Mouse (Mus musculus) liver, embryonic 16.5 days (tissue): Measurements from ENCODE around the gene Bcl7a. TPM values are rescaled to one million over a fixed set of nuclear protein-coding genes. Genes with fewer than 3 reads are reported as not detected.

ENCODE experiments used
- ATAC-seq: fragments of 200-750 bp; cut with Nextera tagmentation; 2 replicates; pipeline ENCODE4 v1.8.0; 2017; ENCODE audit warnings: low read depth, mild to moderate bottlenecking, moderate number of reproducible peaks, moderate library complexity
- H3K27ac ChIP-seq: fragments of 300-500 bp; sonication (generic); 2 replicates; pipeline ENCODE4 v1.5.1; 2014; ENCODE audit warnings: mild to moderate bottlenecking, low read length
- H3K27me3 ChIP-seq: fragments of 300-500 bp; sonication (generic); 2 replicates; pipeline ENCODE4 v1.6.1; 2014; ENCODE audit warnings: low read depth, low read length, mixed read lengths; ENCODE audit not compliant: control insufficient read depth, insufficient read depth
- H3K36me3 ChIP-seq: fragments of 300-500 bp; sonication (generic); 2 replicates; pipeline ENCODE4 v1.6.1; 2014; ENCODE audit warnings: mild to moderate bottlenecking; ENCODE audit not compliant: control insufficient read depth, insufficient read depth
- H3K4me1 ChIP-seq: fragments of 300-500 bp; sonication (generic); 2 replicates; pipeline ENCODE4 v1.6.1; 2014; ENCODE audit warnings: low read depth, low read length, mixed read lengths; ENCODE audit not compliant: control insufficient read depth
- H3K4me2 ChIP-seq: fragments of 300-500 bp; sonication (generic); 2 replicates; pipeline ENCODE4 v1.6.1; 2014; ENCODE audit warnings: low read depth, low read length, mixed read lengths
- H3K4me3 ChIP-seq: fragments of 300-500 bp; sonication (generic); 2 replicates; pipeline ENCODE4 v1.5.1; 2014; ENCODE audit warnings: low read depth, mild to moderate bottlenecking, low read length
- H3K9ac ChIP-seq: fragments of 300-500 bp; sonication (generic); 2 replicates; pipeline ENCODE4 v1.6.1; 2014; ENCODE audit warnings: low read depth, low read length
- H3K9me3 ChIP-seq: fragments of 300-500 bp; sonication (generic); replicated peaks from 2 replicates; pipeline ENCODE4 v1.6.1; 2016; ENCODE audit warnings: low read length; ENCODE audit not compliant: control insufficient read depth
- WGBS: fragments of 180-500 bp; shearing (Covaris S2); extraction: QIAGEN DNeasy Blood & Tissue Kit; methylation state at CpG from one replicate; pipeline ENCODE4 v1.1.7; 2014; ENCODE audit not compliant: insufficient replicate concordance; 5-methylcytosine and 5-hydroxymethylcytosine counted together
- polyA plus RNA-seq: library from polyadenylated mRNA; unstranded; fragments of >200 nt; fragmentation: Nextera tagmentation; extraction: Ambion mirVana; gene quantifications from 2 replicates; pipeline ENCODE4 v1.2.1, GENCODE M21; 2015

Gene Bcl7a
- polyA plus RNA-seq, 1 experiment from 2014 or later = 6.0 TPM

DNA sequence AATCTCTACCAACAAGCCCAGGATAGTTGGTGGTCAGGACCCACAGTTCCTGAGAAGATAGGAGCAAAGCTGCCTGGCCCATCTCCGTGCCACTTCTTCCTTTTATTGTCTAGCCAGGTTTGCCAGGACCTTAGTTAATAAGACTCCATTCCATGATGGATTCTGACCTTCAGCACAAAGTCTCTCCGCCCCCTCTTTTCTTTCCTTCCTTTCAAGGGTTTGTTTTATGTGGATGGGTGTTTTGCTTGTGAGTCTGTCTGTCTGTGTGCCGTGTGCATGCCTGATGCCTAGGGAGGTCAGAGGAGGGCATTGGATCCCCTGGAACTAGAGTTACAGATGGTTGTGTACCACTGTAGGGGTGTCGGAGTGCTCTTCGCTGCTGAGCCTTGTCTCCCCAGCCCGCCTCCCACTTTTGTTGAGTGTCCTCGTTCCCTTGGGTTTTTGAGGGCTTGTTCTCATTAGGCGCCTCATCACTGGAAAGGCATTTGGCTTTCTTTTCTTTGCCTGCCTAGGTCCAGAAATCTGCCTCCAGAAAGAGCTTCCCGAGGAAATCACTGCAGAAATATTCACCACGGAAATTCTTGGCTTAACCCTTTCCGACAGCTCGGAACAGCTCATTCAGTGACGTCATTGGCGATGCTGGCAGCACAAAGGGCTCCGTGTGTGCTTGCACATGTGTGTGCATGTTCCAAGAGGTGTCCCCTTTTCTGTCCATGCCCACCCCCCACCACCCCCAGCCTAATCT is 17.5 kb upstream of the Bcl7a start:
- Histone ChIP-seq H3K27me3 (no peaks in the 10 kb centered on the region), H3K4me3 (no peak overlapping the region), H3K9me3 (no peaks in the 10 kb centered on the region), H3K27ac (no peak overlapping the region), H3K9ac (no peak overlapping the region), H3K4me2 (no peak overlapping the region), H3K36me3 (no peaks in the 10 kb centered on the region), H3K4me1 (no peaks in the 10 kb centered on the region)
- ATAC-seq = no peak
- 69% methylated on average over 15 of the region's 15 CpGs for WGBS

DNA sequence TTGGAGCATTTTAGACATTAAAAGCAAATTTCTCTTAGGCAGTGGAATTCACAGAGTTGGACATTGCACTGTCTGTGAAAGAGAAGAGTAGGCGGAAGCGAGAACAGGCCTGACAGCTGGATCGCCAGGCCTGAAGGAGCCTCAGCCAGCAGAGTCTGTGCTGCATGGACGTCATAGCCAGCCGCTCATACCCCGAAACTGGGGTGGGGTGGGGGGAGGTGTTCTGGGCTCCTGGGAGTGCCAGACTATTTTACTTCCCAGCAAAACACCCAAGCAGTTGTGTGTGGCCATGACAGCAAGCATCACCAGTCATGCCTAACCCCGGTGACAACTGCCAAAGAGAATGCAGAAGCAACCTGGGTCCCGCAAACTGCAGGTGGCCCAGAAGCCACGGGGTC is 16.9 kb upstream of the Bcl7a start:
- Histone ChIP-seq H3K4me3 (no peak overlapping the region), H3K9me3 (no peaks in the 10 kb centered on the region), H3K9ac (no peak overlapping the region), H3K27me3 (no peaks in the 10 kb centered on the region), H3K27ac (no peak overlapping the region), H3K4me1 (no peaks in the 10 kb centered on the region), H3K4me2 (no peak overlapping the region), H3K36me3 (no peaks in the 10 kb centered on the region)
- 70% methylated on average over 9 of the region's 9 CpGs for WGBS
- ATAC-seq = no peak

DNA sequence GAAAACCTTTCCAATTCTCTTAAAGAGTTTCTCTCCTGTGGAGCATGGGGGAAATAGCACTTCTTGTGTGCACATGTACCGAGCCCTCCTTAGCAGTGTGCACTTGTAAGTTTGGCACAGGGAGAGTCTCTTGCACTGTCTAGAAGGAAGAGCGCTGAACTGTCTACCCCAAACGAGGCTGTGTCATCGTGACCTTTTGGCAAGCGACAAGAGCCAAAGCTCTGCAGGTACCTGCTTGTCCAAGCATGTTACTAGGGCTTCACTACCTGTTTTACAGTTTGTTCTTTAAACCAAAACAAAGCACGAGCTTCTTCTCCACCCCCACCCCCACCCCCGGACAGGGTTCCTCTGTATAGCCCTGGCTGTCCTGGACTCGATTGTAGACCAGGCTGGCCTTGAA is 15.9 kb upstream of the Bcl7a start:
- 65% methylated on average over 8 of the region's 8 CpGs for WGBS
- H3K4me3 ChIP-seq = no peak overlapping the region
- no peaks in the 10 kb centered on the region for H3K4me1 ChIP-seq
- H3K4me2 ChIP-seq = no peak overlapping the region
- H3K36me3 ChIP-seq = no peaks in the 10 kb centered on the region
- ATAC-seq = no peak
- no peak overlapping the region for H3K9ac ChIP-seq
- H3K27ac ChIP-seq = no peak overlapping the region
- H3K9me3 ChIP-seq = no peaks in the 10 kb centered on the region
- H3K27me3 ChIP-seq = no peaks in the 10 kb centered on the region

DNA sequence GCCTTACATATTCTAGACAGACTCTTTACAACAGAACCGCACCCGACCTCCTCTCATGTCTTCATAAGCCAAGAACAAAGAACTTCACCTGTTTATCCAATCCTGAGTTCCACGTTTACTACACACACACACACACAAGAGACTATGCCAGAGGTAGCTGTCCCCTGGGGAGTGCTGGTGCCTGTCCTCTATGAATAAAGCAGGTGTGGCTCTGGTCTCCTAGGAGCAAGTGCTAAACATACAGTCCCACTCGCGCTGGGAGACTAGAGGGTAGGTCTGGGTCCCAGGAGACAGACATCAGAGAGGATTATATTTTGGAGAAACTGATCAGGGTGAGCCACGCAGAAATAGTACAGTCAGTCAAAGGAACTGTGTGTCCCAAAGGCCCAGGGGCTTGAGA is 10.1 kb upstream of the Bcl7a start:
- no peak overlapping the region for H3K9ac ChIP-seq
- no peak overlapping the region for H3K27ac ChIP-seq
- H3K4me1 ChIP-seq = no peaks in the 10 kb centered on the region
- no peaks in the 10 kb centered on the region for H3K36me3 ChIP-seq
- 73% methylated on average over 6 of the region's 6 CpGs for WGBS
- no peak overlapping the region for H3K4me3 ChIP-seq
- H3K27me3 ChIP-seq = no peaks in the 10 kb centered on the region
- H3K9me3 ChIP-seq = no peaks in the 10 kb centered on the region
- H3K4me2 ChIP-seq = no peak overlapping the region
- no peak for ATAC-seq

DNA sequence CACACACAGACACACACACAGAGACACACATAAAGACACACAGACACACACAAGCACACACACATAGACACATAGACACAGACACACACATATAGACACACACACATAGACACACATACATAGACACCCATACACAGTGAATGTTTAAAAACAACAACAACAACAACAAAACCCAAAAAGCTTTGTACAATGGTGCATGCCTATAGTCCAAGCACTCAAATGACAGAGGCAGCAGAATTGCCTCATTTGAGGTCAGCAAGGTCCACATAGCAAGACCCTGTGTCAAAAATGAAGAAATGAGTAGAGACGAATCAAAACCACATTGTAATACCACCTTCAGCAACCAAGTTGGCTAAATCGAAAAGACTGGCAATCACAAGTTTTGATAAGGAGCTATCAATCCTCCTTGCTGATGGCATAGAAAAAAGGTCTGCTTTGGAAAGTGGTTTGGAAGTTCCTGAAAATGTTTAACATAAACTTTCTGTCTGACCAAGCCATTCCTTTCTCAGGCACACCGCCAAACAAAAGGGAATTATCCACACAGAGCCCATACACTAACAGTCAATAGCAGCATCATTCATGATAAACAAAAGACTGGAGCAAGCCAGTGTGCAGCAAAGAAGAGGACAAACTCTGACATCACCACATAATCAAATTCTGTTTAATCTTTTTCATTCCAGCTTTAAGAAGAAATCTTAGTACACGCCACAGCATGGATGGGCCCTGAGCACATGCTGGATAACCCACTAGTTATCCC is 7.3 kb upstream of the Bcl7a start:
- H3K27me3 ChIP-seq = no peaks in the 10 kb centered on the region
- H3K27ac ChIP-seq = no peak overlapping the region
- H3K36me3 ChIP-seq = no peaks in the 10 kb centered on the region
- H3K9ac ChIP-seq = no peak overlapping the region
- no peak overlapping the region for H3K4me2 ChIP-seq
- H3K4me1 ChIP-seq = no peaks in the 10 kb centered on the region
- ATAC-seq = no peak
- WGBS = 64% methylated on average over 4 of the region's 4 CpGs
- no peaks in the 10 kb centered on the region for H3K9me3 ChIP-seq
- no peak overlapping the region for H3K4me3 ChIP-seq

DNA sequence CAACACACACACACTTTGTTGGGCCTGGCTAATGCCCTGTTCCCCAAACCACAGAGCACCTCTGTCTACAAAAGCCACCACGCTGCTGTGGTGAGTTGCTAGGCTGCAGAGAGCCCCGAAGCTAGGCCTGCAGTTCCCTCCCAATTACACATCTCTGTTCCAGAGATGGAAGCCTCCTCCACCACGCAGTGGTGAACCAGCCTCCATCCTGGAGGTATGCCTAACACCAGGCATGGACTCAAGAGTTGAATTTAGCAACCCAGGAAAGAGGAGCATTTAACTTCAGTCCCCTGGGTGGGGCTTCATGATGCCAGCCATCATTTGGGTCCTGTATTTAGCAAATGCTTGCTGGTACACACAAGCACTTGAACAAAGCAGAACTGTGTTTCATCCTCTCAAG is 5.2 kb upstream of the Bcl7a start:
- Histone ChIP-seq H3K4me3 (no peak overlapping the region), H3K9me3 (no peaks in the 10 kb centered on the region), H3K9ac (no peak overlapping the region), H3K27me3 (no peaks in the 10 kb centered on the region), H3K36me3 (no peaks in the 10 kb centered on the region), H3K4me1 (no peaks in the 10 kb centered on the region), H3K4me2 (no peak overlapping the region), H3K27ac (no peak overlapping the region)
- ATAC-seq = no peak
- WGBS = 50% methylated on average over 3 of the region's 3 CpGs

DNA sequence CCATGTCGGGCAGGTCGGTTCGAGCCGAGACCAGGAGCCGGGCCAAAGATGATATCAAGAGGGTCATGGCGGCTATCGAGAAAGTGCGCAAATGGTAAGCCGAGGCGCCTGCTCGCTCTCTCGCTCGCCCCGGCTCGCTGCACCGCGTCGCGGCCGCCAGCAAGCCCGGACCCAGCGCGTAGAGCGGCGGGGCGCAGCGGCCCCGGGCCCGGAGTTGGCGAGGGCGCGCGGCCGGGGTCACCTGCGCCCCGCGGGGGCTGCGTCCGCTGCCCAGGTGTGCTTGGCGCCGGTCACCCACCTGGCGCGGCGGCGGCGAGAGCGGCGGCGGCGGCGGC is 961 bp downstream of the Bcl7a start:
- no peaks in the 10 kb centered on the region for H3K27me3 ChIP-seq
- peak overlapping the region; percentile 78 for H3K27ac ChIP-seq
- H3K4me2 ChIP-seq = peak overlapping the region; percentile 94
- peak overlapping the region; percentile 85 for H3K4me3 ChIP-seq
- peaks cover 15% of the 10 kb centered on the region for H3K4me1 ChIP-seq
- no peaks in the 10 kb centered on the region for H3K36me3 ChIP-seq
- no peaks in the 10 kb centered on the region for H3K9me3 ChIP-seq
- peak; percentile 22 for ATAC-seq
- under 1% methylated on average over 46 of the region's 51 CpGs for WGBS
- peak overlapping the region; percentile 84 for H3K9ac ChIP-seq

DNA sequence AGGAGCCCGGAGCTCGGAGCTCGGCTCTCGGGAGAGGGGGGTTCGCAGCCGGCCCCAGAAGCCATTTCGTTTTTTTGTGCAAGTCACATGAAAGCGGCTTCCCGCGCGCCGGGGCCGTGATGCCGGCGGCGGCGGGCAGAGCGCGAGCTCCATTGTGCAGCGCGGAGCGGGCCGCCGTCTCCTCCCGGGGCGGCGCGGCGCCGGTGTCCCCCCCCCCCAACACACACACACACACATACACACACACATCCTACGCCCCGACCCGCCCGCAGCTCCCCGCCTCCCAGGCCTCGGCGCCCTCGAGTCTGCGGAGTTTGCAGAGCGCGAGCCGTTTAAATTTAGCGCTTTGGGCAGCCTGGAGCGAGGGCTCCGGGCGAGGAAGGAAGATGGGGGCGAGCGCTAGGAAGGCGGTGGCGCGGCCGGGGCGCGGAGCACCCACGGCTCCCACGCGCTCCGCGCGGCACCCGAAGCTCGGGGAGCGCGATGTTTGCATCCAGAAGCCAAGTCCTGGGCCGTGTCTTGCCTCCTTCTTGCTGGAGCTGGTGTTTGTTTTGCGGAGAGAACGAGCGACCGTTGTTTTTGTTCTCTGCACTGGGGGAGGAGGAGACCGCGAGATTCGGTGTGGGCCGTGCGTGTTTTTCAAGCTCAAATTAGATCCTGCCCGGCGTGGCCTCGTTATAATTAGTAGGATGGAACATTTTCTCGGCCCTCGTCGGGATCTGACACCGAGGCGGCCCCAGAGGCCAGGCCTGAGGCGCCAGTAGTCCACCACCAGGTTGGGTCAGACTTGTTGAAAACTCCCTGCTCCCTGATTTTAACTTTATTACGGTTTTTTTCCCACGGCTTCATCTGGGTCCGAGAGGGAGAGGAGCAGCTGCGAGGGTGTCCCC is 1.6 kb downstream of the Bcl7a start:
- Histone ChIP-seq H3K4me3 (peak overlapping the region; percentile 85), H3K4me1 (peaks cover 15% of the 10 kb centered on the region), H3K36me3 (no peaks in the 10 kb centered on the region), H3K9ac (peak overlapping the region; percentile 84), H3K27me3 (no peaks in the 10 kb centered on the region), H3K9me3 (no peaks in the 10 kb centered on the region), H3K27ac (peak overlapping the region; percentile 78), H3K4me2 (peak overlapping the region; percentile 94)
- ATAC-seq = peak; percentile 20; the same call in 1 of the 2 replicates
- WGBS = under 1% methylated on average over 74 of the region's 87 CpGs
